Mouse (Mus musculus): ENCODE results near the gene Ddx55.

Gene Ddx55

GRCm38 (mm10) chr5:124552558-124553307 is at the start of gene Ddx55:
Gene Ddx55, plus strand, starts transcription at chr5:124552864.
- peak; percentile 90 to 91 for DNase-seq (ENCODE audit: low read depth in 2 of 2, low spot score in 2 of 2)

GRCm38 (mm10) chr5:124503742-124504141 is 48.9 kb upstream of the Ddx55 start:
- no peak for DNase-seq (ENCODE audit: low read depth in 2 of 2, low spot score in 2 of 2)

GRCm38 (mm10) chr5:124505235-124505634 is 47.4 kb upstream of the Ddx55 start:
- no peak for DNase-seq (ENCODE audit: low read depth in 2 of 2, low spot score in 2 of 2)

GRCm38 (mm10) chr5:124506731-124507359 is 45.8 kb upstream of the Ddx55 start:
- no peak for DNase-seq (ENCODE audit: low read depth in 2 of 2, low spot score in 2 of 2)

GRCm38 (mm10) chr5:124509200-124509599 is 43.5 kb upstream of the Ddx55 start:
- no peak for DNase-seq (ENCODE audit: low read depth in 2 of 2, low spot score in 2 of 2)

- DNase-seq (ENCODE audit: low read depth in 2 of 2, low spot score in 2 of 2): no peak
These were observed 42.9 kb upstream of the Ddx55 start for GRCm38 (mm10) chr5:124509742-124510237.

GRCm38 (mm10) chr5:124510536-124511050 is 42.1 kb upstream of the Ddx55 start:
- no peak for DNase-seq (ENCODE audit: low read depth in 2 of 2, low spot score in 2 of 2)

- no peak for DNase-seq (ENCODE audit: low read depth in 2 of 2, low spot score in 2 of 2)
These were observed 36.9 kb upstream of the Ddx55 start for GRCm38 (mm10) chr5:124515789-124516188.

- DNase-seq (ENCODE audit: low read depth in 2 of 2, low spot score in 2 of 2): no peak
These were observed 34.0 kb upstream of the Ddx55 start for GRCm38 (mm10) chr5:124518648-124519047.

GRCm38 (mm10) chr5:124521588-124521987 is 31.1 kb upstream of the Ddx55 start:
- no peak for DNase-seq (ENCODE audit: low read depth in 2 of 2, low spot score in 2 of 2)

GRCm38 (mm10) chr5:124523032-124523431 is 29.6 kb upstream of the Ddx55 start:
- no peak for DNase-seq (ENCODE audit: low read depth in 2 of 2, low spot score in 2 of 2)

- DNase-seq (ENCODE audit: low read depth in 2 of 2, low spot score in 2 of 2): no peak
These were observed 27.7 kb upstream of the Ddx55 start for GRCm38 (mm10) chr5:124524943-124525342.

- no peak for DNase-seq (ENCODE audit: low read depth in 2 of 2, low spot score in 2 of 2)
These were observed 24.3 kb upstream of the Ddx55 start for GRCm38 (mm10) chr5:124528351-124528750.

GRCm38 (mm10) chr5:124528791-124529190 is 23.9 kb upstream of the Ddx55 start:
- DNase-seq (ENCODE audit: low read depth in 2 of 2, low spot score in 2 of 2): no peak

- no peak for DNase-seq (ENCODE audit: low read depth in 2 of 2, low spot score in 2 of 2)
These were observed 23.4 kb upstream of the Ddx55 start for GRCm38 (mm10) chr5:124529191-124529651.

- DNase-seq (ENCODE audit: low read depth in 2 of 2, low spot score in 2 of 2): no peak
These were observed 23.0 kb upstream of the Ddx55 start for GRCm38 (mm10) chr5:124529697-124530096.

- DNase-seq (ENCODE audit: low read depth in 2 of 2, low spot score in 2 of 2): peak; percentile 11 to 18
These were observed 21.7 kb upstream of the Ddx55 start, which contains the start of gene Rilpl1 for GRCm38 (mm10) chr5:124530655-124531582. Gene Rilpl1, minus strand, starts transcription at chr5:124531391.

GRCm38 (mm10) chr5:124531583-124531930 is 21.1 kb upstream of the Ddx55 start:
- no peak for DNase-seq (ENCODE audit: low read depth in 2 of 2, low spot score in 2 of 2)

- no peak for DNase-seq (ENCODE audit: low read depth in 2 of 2, low spot score in 2 of 2)
These were observed 20.2 kb upstream of the Ddx55 start for GRCm38 (mm10) chr5:124532451-124532850.

- no peak for DNase-seq (ENCODE audit: low read depth in 2 of 2, low spot score in 2 of 2)
These were observed 17.6 kb upstream of the Ddx55 start for GRCm38 (mm10) chr5:124535016-124535415.

- DNase-seq (ENCODE audit: low read depth in 2 of 2, low spot score in 2 of 2): no peak
These were observed 15.9 kb upstream of the Ddx55 start for GRCm38 (mm10) chr5:124536776-124537175.

Measured in CD8-positive naive resting alpha-beta T cell, adult 2 months (primary cell).